Comparison of ENCODE assay signal across 13 mouse cellular contexts in the genomic region with DNA sequence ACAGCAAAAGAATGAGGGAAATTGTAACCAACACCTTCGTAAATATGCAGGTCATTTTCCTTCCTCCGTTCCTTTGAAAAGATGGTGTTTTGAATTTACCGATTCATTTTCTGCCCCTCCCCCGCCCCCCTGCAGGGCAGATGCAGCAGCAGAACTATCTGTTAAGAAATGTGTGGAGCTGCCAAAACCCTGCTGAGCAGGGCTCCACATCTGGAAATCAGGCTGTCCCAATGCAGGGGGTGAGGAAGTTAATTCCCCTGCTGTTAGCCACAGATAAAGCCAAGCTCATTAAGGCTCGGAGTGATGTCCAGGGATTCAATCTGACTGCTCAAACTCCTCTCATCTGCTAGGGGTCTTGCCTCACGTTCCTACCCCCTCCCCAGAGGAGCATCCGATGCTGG. TPM values are rescaled to one million over a fixed set of nuclear protein-coding genes. Genes with fewer than 3 reads are reported as not detected.
DNase-seq lines count a peak whose midpoint lies in the region; ATAC-seq lines count a peak whose summit lies in the region.
"Had no signal": no experiment of that assay in that cellular context is flagged by ENCODE, and none has a peak within 500 bp of the region (broad histone marks: within the 10 kb centered on the region; RNA-seq: fewer than 3 reads in every experiment).

No protein-coding gene starts in this region.

- H3K27ac ChIP-seq in forebrain, embryonic 10.5 days = peak overlapping the region; percentile 69
- no peak overlapping the region for H3K27ac ChIP-seq in forebrain, embryonic 11.5 days (ENCODE audit: low read depth, low read length)
- peak overlapping the region; percentile 83 for H3K27ac ChIP-seq in hindbrain, embryonic 13.5 days
- peak overlapping the region; percentile 44 for H3K27ac ChIP-seq in midbrain, embryonic 16.5 days (ENCODE audit: low read length)
- H3K27ac ChIP-seq: kidney, postnatal 0 days had no signal

- WGBS in forebrain, embryonic 10.5 days = 3% methylated on average over 7 of the region's 7 CpGs
- WGBS in forebrain, embryonic 11.5 days = 4% methylated on average over 7 of the region's 7 CpGs
- 3% methylated on average over 7 of the region's 7 CpGs for WGBS in hindbrain, embryonic 13.5 days
- WGBS in midbrain, embryonic 16.5 days = 4% methylated on average over 7 of the region's 7 CpGs

- intact Hi-C loops in heart, postnatal 25 days (cut with DNase I) = no loop called here

- no peaks in the 10 kb centered on the region for H3K27me3 ChIP-seq in forebrain, embryonic 10.5 days (ENCODE audit: poor library complexity, severe bottlenecking)
- H3K27me3 ChIP-seq in forebrain, embryonic 11.5 days (ENCODE audit: control insufficient read depth, insufficient read depth, low read length) = no peaks in the 10 kb centered on the region
- no peaks in the 10 kb centered on the region for H3K27me3 ChIP-seq in hindbrain, embryonic 13.5 days
- no peaks in the 10 kb centered on the region for H3K27me3 ChIP-seq in midbrain, embryonic 16.5 days (ENCODE audit: control insufficient read depth, insufficient read depth, low read depth, low read length)

- no peak overlapping the region for H3K4me2 ChIP-seq in forebrain, embryonic 11.5 days (ENCODE audit: low read depth, low read length, severe bottlenecking)
- H3K4me2 ChIP-seq in hindbrain, embryonic 13.5 days = peak overlapping the region; percentile 21; the same call in 1 of the 2 replicates
- H3K4me2 ChIP-seq in midbrain, embryonic 16.5 days (ENCODE audit: low read length) = 0 out of 2 replicates have a peak overlapping the region, but pooled peaks have one; percentile 9

- no peak for DNase-seq in forebrain, embryonic 10.5 days (ENCODE audit: extremely low spot score, low spot score)
- DNase-seq in forebrain, embryonic 11.5 days (ENCODE audit: low spot score) = no peak
- peak; percentile 45 for DNase-seq in embryo, embryonic 9.5 days (ENCODE audit: extremely low spot score)
- DNase-seq in layer of hippocampus, adult 8-10 months (ENCODE audit: low spot score in 2 of 2) = no peak
- no peak for DNase-seq in heart, postnatal 25 days (ENCODE audit: low spot score)
- DNase-seq: lung, postnatal 36 days had no signal

- H3K36me3 ChIP-seq in forebrain, embryonic 10.5 days (replicated peaks) = no peaks in the 10 kb centered on the region
- no peaks in the 10 kb centered on the region for H3K36me3 ChIP-seq in forebrain, embryonic 11.5 days (ENCODE audit: control insufficient read depth, insufficient read depth, low read length)
- H3K36me3 ChIP-seq in hindbrain, embryonic 13.5 days = no peaks in the 10 kb centered on the region
- no peaks in the 10 kb centered on the region for H3K36me3 ChIP-seq in midbrain, embryonic 16.5 days (ENCODE audit: control insufficient read depth, insufficient read depth, low read length)

- H3K9ac ChIP-seq in forebrain, embryonic 11.5 days (ENCODE audit: low read length) = no peak overlapping the region
- H3K9ac ChIP-seq in hindbrain, embryonic 13.5 days = peak overlapping the region; percentile 56; the same call in 1 of the 2 replicates
- no peak overlapping the region for H3K9ac ChIP-seq in midbrain, embryonic 16.5 days (ENCODE audit: low read depth, low read length)

- no peak overlapping the region; the same call in 1 of the 2 replicates for H3K4me3 ChIP-seq in forebrain, embryonic 10.5 days
- no peak overlapping the region for H3K4me3 ChIP-seq in forebrain, embryonic 11.5 days (ENCODE audit: low read depth, low read length)
- no peak overlapping the region for H3K4me3 ChIP-seq in hindbrain, embryonic 13.5 days
- H3K4me3 ChIP-seq in midbrain, embryonic 16.5 days (ENCODE audit: low read depth, low read length) = no peak overlapping the region

- peaks cover 74% of the 10 kb centered on the region for H3K4me1 ChIP-seq in forebrain, embryonic 10.5 days
- peaks cover 14% of the 10 kb centered on the region for H3K4me1 ChIP-seq in forebrain, embryonic 11.5 days (replicated peaks; ENCODE audit: control insufficient read depth, insufficient read depth, low read length)
- peaks cover 53% of the 10 kb centered on the region for H3K4me1 ChIP-seq in hindbrain, embryonic 13.5 days (replicated peaks)
- peaks cover 30% of the 10 kb centered on the region for H3K4me1 ChIP-seq in midbrain, embryonic 16.5 days (ENCODE audit: control insufficient read depth, insufficient read depth, low read length)

- ATAC-seq in forebrain, embryonic 11.5 days (replicated peaks; ENCODE audit: low FRiP score) = no peak
- peak; percentile 65 for ATAC-seq in hindbrain, embryonic 13.5 days (ENCODE audit: low FRiP score)
- ATAC-seq in midbrain, embryonic 16.5 days = peak; percentile 55
- no peak for ATAC-seq in megakaryocyte, adult 5-6 weeks (ENCODE audit: poor library complexity, severe bottlenecking)

- H3K9me3 ChIP-seq in forebrain, embryonic 10.5 days = peaks cover under 1% of the 10 kb centered on the region; the same call in 1 of the 2 replicates
- H3K9me3 ChIP-seq in forebrain, embryonic 11.5 days (ENCODE audit: control insufficient read depth, low read length) = no peaks in the 10 kb centered on the region
- no peaks in the 10 kb centered on the region for H3K9me3 ChIP-seq in hindbrain, embryonic 13.5 days
- H3K9me3 ChIP-seq in midbrain, embryonic 16.5 days (replicated peaks; ENCODE audit: control insufficient read depth, low read length, poor library complexity, severe bottlenecking) = no peaks in the 10 kb centered on the region

RNA-seq across cellular contexts. Expression of gene 4930470P17Rik, which starts 56.0 kb away (rescaled TPM):
- not detected in 2 replicates for polyA plus RNA-seq in forebrain, embryonic 10.5 days (2016; fragmentation: Nextera tagmentation; extraction: Ambion mirVana)
- polyA plus RNA-seq in forebrain, embryonic 11.5 days (2014; fragmentation: Nextera tagmentation; extraction: Ambion mirVana) = not detected in 2 replicates
- polyA plus RNA-seq in hindbrain, embryonic 13.5 days (2015; fragmentation: Nextera tagmentation; extraction: Ambion mirVana) = not detected in 2 replicates
- 0.15 TPM in 1 of 2 replicates, not detected in the other for polyA plus RNA-seq in midbrain, embryonic 16.5 days (2015; fragmentation: Nextera tagmentation; extraction: Ambion mirVana)
- not detected for total RNA-seq in layer of hippocampus, adult 8-10 months (2022)
- not detected in 2 replicates for total RNA-seq in megakaryocyte, adult 5-6 weeks (2015)
- total RNA-seq in megakaryocyte, adult 5-6 weeks (2017) = not detected in 2 replicates
- not detected for total RNA-seq in heart, postnatal 25 days (2021)
- total RNA-seq: left cerebral cortex, postnatal 10 days had no signal
- polyA plus RNA-seq: heart, embryonic 14.5 days; kidney, postnatal 0 days; stomach, embryonic 14.5 days had no signal

Comparison
In these comparisons a context has a peak if more than half of its experiments do, and no peak if none do; other contexts are left out.
1. ATAC-seq: peak in hindbrain, embryonic 13.5 days (single experiment) and midbrain, embryonic 16.5 days (single experiment); none in forebrain, embryonic 11.5 days (single experiment) and megakaryocyte, adult 5-6 weeks (single experiment).